Mouse (Mus musculus) small intestine, adult 2 months (tissue): Measurements from ENCODE around the gene Olfr1410. TPM values are rescaled to one million over a fixed set of nuclear protein-coding genes. Genes with fewer than 3 reads are reported as not detected.

ENCODE experiments used
- H3K27ac ChIP-seq: fragments of 200-500 bp; 2 replicates; pipeline ENCODE4 v1.5.1; 2012; ENCODE audit warnings: low read depth, low read length, control low read depth, inconsistent platforms; ENCODE audit not compliant: insufficient read depth
- H3K27me3 ChIP-seq: fragments of 200-500 bp; 2 replicates; pipeline ENCODE4 v1.6.1; 2012; ENCODE audit warnings: mild to moderate bottlenecking, moderate library complexity, low read length, inconsistent platforms; ENCODE audit not compliant: control insufficient read depth, insufficient read depth
- H3K36me3 ChIP-seq: fragments of 200-500 bp; 2 replicates; pipeline ENCODE4 v1.6.1; 2012; ENCODE audit warnings: mild to moderate bottlenecking, low read length, control low read depth, inconsistent platforms; ENCODE audit not compliant: control insufficient read depth, insufficient read depth
- H3K4me1 ChIP-seq: fragments of 200-500 bp; 2 replicates; pipeline ENCODE4 v1.6.1; 2012; ENCODE audit warnings: low read length, inconsistent platforms, mixed read lengths; ENCODE audit not compliant: control insufficient read depth, insufficient read depth, insufficient read length
- H3K4me3 ChIP-seq: fragments of 200-500 bp; 2 replicates; pipeline ENCODE4 v1.5.1; 2012; ENCODE audit warnings: low read depth, mild to moderate bottlenecking, control low read depth, inconsistent platforms, low read length, moderate library complexity
- CTCF ChIP-seq: fragments of 200-500 bp; IDR thresholded peaks from 2 replicates; pipeline ENCODE4 v1.5.1; 2012; ENCODE audit warnings: low read depth, mild to moderate bottlenecking, control low read depth, inconsistent platforms, low read length, moderate library complexity, mixed read lengths; ENCODE audit not compliant: insufficient replicate concordance, insufficient read length; ENCODE audit errors: extremely low read depth
- POLR2A ChIP-seq: fragments of 200-500 bp; IDR thresholded peaks from 2 replicates; pipeline ENCODE4 v1.6.1; 2012; ENCODE audit warnings: low read depth, mild to moderate bottlenecking, control low read depth, inconsistent platforms, low read length, moderate library complexity
- WGBS: fragments of 180-500 bp; shearing (Covaris S2); methylation state at CpG from one replicate; pipeline ENCODE4 v1.1.7; 2018; 5-methylcytosine and 5-hydroxymethylcytosine counted together
- polyA plus RNA-seq: library from polyadenylated mRNA; depleted of rRNA; stranded (reverse); fragments of >200 nt; gene quantifications from 2 replicates; pipeline ENCODE4 v1.2.3, GENCODE M21; 2012; rRNA removed

Gene Olfr1410
- polyA plus RNA-seq, 1 experiment = not detected

DNA sequence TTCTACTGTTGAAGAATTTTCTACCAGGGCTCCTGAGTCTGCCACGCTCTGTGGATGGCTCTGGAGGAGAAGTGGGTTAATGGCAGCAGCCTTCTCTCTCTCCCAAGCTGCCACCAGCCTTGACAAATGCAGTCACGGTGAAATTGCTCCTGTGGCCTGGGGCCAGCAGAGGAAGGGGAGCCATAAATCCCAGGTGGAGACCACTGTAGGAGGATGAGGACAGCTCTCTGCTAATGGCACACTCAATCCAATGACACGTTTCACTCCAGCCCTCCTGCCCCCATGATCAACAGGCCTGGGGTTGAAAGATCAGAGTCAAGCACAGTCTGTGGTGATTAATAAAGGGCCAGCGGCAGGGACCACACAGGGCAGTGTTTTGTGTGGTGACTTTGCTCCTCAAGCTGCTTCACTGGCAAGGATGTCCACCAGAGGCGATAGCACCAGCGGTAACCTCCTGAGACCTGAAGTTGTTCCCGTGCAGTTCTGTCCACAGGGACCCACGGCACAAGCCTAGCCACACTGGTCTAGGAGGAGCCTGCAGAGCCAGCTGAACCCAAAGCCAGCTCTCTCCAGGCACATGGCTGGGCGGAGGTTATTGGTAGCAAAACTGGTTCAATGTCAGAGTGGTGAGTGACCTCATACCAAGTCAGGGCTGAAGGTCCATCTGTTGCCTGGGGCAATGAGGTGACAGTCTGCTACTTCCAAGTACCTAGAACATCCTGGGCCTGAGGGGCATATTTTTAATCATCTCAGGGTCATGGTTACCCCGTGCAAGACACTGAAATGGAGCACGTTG lies 51.6 kb downstream of the Olfr1410 start:
- Histone ChIP-seq H3K4me3 (no peak overlapping the region), H3K27ac (no peak overlapping the region), H3K4me1 (no peaks in the 10 kb centered on the region), H3K27me3 (no peaks in the 10 kb centered on the region), H3K36me3 (no peaks in the 10 kb centered on the region)
- WGBS = 73% methylated on average over 11 of the region's 11 CpGs
- TF ChIP-seq POLR2A = no peak
- no peak for TF ChIP-seq CTCF

DNA sequence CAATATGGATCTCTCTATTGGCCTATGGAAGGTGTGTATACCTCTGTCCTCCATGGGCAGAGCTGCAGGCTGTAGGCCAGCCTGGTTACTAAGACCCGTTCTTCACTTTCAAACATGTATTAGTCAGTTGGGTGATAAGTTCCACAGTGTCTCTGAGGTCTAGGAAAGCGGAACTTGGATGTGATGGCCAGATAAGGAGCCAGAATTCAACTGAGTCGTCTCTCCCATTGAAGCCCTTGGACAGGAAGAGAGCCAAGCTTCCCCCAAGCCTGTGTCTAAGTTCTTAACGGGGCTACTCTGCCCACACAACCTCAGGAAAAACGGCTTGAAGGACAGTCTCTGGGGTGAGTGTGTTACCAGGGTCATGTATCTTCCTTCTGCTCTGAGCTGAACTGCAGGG lies 53.8 kb downstream of the Olfr1410 start:
- TF ChIP-seq POLR2A = no peak
- no peak for TF ChIP-seq CTCF
- no peaks in the 10 kb centered on the region for H3K27me3 ChIP-seq
- H3K36me3 ChIP-seq = no peaks in the 10 kb centered on the region
- no peak overlapping the region for H3K27ac ChIP-seq
- H3K4me3 ChIP-seq = no peak overlapping the region
- no peaks in the 10 kb centered on the region for H3K4me1 ChIP-seq
- WGBS = 47% methylated on average over 5 of the region's 5 CpGs

Other genes starting within 250 kb of the Olfr1410 start
- gene Ndufa10, start 131.9 kb upstream of the Olfr1410 start, polyA plus RNA-seq = 67.2 and 104 TPM in 2 replicates
- not detected in 2 replicates for gene Olfr1416, start 120.7 kb upstream of the Olfr1410 start, polyA plus RNA-seq
- gene Olfr1415, start 109.7 kb upstream of the Olfr1410 start, polyA plus RNA-seq = not detected in 2 replicates
- gene Olfr1414, start 87.1 kb upstream of the Olfr1410 start, polyA plus RNA-seq = not detected in 2 replicates
- not detected in 2 replicates for gene Olfr1413, start 34.5 kb upstream of the Olfr1410 start, polyA plus RNA-seq
- gene Olfr1412, start 20.0 kb upstream of the Olfr1410 start, polyA plus RNA-seq = not detected in 2 replicates
- not detected in 2 replicates for gene Olfr1411, start 11.4 kb upstream of the Olfr1410 start, polyA plus RNA-seq
- not detected in 2 replicates for gene Olfr12, start 12.0 kb downstream of the Olfr1410 start, polyA plus RNA-seq
- gene Cops9, start 36.2 kb downstream of the Olfr1410 start, polyA plus RNA-seq = 34.5 and 44.1 TPM in 2 replicates
- 0.20 TPM in 1 of 2 replicates, not detected in the other for gene Otos, start 43.1 kb downstream of the Olfr1410 start, polyA plus RNA-seq
- 6.8 and 8.4 TPM in 2 replicates for gene Gpc1, start 225.9 kb downstream of the Olfr1410 start, polyA plus RNA-seq